Mouse (Mus musculus) layer of hippocampus, postnatal 14 days (tissue): ENCODE results near the gene Nudt12. TPM values are rescaled to one million over a fixed set of nuclear protein-coding genes. Genes with fewer than 3 reads are reported as not detected.

Experiments used
- DNase-seq, 2 experiments: peaks; one replicate each; pipeline ENCODE4 v3.0.0; 2021 to 2022; ENCODE audit warnings: low spot score in 2 of 2, mixed read lengths in 1 of 2
- long read RNA-seq, 2 experiments: library from polyadenylated mRNA; stranded (forward); transcript quantifications; one replicate each; pipeline ENCODE4 v2.0.0; 2021
- total RNA-seq, 2 experiments: library from RNA; stranded (reverse); gene quantifications; 2 replicates each; pipeline ENCODE4 v1.2.3; 2021

The Nudt12 gene
- 1 to 10 TPM; 9.0 to 9.5 TPM for total RNA-seq
- long read RNA-seq, experiment 1, full-length matches to known transcripts, result 2 of 3 reads
- long read RNA-seq, experiment 1, partial matches to known transcripts, result 0 of 3 reads
- long read RNA-seq, experiment 1, other reads (novel, unspliced or antisense), result 1 of 3 reads
- long read RNA-seq, experiment 2, full-length matches to known transcripts, result 3 of 5 reads
- long read RNA-seq, experiment 2, partial matches to known transcripts, result 0 of 5 reads
- long read RNA-seq, experiment 2, other reads (novel, unspliced or antisense), result 2 of 5 reads

DNA sequence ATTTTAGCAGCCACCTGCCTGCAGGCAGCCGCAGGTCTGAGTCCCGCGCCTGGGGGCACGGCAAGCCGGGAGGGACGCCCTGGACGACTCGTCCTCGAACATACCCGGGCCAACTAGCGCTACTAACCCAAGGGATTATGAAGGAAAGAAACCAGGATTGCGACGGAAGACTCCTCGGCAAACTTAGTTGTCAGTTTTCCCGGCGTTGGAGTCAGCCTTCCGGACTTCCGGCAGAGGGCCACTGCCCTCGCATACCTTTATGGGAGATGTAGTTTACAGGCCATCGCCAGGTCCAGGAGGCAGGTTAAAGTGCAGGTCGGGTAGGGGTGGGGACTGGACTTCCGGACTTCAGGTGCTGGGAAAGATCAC is at the start of gene Nudt12:
TSS of gene Nudt12 (minus strand) at position 282 of the 369 bp plus-strand sequence.
- DNase-seq, result peak; percentile 35 to 63

DNA sequence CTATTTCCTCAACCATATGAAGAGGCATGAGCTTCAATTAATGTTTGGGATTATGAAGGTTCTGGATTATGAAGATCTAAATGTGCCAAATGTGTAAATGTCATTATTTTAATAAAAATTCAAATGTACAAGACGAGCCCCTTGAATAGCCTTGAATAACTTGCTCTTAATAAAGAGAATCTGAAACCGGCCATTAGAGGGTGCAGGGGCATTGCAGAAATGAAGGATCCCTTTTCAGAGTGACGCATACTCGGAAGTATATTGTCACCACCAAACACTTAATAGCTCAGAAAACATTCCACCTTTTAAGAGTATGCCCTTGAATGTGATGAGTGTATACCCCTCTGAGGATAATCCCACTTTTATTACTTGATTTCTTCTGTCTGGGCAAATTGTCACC is 40.1 kb upstream of the Nudt12 start:
- peak in 1 of 2 experiments; percentile 16 for DNase-seq

DNA sequence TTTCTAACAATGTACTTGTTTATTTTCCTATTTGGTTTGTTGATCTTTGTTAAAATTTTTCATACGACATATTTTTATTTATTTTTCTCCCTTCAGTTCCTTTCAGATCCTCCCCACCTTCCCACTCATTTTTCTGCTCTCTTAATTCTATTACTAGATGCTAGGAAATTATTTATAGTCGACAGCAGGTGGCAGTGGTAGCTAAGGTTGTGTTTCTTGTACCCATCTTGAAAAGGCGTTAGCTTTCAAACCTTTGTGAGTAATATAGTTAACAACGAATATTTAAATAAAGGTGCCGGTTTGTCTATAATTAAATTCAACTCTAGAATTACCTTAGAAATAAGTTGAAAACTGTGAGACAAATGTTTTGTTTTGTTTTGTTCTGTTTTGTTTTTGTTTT is 26.6 kb upstream of the Nudt12 start:
- DNase-seq, result peak in 1 of 2 experiments; percentile 43

DNA sequence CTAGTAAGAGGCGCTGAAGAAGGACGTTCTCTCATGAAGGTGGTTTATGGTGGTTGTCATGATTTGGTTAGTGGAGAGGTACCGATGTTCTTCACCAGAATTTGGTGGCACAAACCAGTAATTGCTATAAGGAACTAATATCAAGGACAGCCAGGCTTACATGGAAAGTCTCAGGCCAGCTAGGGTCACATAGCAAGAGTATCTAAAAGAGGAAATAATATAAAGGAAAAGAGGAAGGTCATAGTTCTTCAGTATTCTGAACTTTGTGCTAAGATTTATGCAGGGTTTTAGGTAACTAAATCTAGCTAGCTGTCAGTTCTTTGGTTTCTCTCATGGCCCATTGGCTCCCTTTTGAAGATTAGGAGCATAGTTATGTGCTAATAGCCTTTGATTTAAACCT is 20.3 kb upstream of the Nudt12 start:
- DNase-seq, result no peak

DNA sequence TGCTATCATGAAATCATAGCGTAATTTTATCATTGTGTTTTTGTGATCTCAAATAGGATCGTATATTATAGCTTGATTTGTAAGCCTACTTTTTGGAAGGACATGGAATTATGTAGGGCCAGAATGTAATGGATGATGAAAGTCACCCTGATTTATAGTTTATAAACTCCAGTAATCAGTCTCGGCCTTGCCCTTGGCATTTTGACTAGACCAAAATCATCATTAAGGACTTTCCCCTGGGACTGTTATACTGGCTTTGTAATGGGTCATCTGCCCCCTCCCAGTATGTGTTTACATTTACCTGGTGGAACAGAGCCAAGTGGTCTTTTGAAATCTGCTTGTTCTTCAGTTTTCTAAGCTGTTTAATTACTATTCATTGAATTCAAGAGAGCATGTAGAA is 13.2 kb upstream of the Nudt12 start:
- DNase-seq, result no peak

DNA sequence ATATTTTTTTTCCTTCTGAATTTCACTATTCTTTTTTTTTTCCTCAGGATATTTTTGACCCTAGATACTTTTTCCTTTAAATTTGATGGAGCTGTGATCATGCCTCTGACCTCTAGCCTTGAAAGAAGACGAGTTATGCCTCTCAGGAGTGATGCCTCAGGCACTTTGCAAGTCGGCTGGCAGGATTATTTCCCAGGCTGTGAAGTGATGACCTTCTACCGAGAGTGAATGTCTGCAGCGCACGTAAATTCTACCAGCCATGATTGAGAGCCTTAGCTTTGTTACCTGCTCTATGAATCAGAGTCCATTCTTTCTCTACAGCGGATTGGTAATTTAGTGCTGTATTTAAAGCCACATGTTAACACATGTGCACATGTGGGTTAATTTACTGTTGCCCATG is 11.3 kb upstream of the Nudt12 start:
- DNase-seq, result no peak

DNA sequence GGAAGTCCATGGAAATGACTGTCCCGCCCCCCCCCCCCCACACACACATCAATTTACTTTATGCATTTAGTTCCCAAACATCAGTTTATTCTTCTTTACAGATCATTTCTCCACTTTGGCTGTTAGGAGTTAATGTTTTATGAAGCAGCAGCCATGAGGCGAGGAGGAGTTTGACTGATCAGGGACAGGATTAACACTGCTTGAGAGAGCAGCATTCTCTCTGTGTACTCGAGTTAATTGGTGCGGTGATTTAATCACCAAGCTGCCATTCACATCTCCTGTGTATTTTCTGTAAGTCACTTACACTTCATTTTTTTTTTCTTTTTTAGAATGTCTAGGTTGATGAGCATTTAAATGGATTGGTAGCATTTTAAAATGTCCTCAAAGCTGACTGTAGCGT is 10.8 kb upstream of the Nudt12 start:
- DNase-seq, result no peak

DNA sequence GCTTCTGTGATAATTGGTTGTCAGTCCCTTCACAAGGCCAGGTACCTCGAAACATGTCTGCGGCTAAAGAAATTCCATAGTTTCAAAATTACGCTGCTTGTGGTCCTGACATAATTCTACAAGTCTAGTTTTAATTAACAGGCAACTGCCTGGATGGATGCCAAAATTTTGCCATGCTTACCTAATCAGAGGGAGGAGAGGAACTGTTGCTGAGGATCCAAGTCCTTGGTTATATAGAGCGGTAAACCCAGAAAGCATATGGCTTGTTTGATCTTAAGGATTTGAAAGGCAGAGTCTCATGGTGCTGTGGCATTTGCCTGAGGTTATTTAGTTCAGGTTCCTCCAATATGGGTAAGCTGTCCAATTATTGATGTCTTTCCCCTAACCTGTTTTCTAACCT is 5.5 kb upstream of the Nudt12 start:
- DNase-seq, result no peak

DNA sequence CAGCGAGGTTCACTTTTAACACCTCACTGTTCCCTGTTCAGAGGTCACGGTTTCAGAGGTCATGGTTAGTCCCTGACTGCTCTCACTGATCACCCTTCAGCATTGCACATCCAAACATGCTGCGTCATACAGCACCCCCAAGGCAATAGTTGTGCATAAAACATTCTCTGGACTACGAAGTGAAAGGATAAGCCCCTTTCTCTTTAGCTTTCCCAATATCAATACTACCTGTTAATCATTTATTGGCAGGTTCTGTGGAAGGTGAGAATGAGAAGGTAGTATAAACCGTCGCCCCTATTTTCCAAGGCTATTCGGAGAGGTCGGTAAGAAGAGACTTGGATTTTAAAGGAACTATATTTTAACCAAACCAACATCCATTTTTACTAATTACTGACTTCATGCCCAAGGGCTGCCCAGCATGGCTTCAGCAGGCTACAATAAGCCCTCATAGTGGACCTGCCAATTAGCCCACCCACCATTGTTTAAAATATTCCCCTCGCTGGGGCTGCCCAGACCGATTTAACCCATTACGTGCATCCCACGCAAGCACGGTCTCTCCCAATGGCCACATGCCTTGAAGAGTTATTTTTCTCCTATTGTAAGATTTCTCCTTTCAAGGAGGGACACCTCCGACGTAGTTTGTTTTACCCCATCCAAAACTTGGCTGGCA is 616 bp downstream of the Nudt12 start:
- DNase-seq, result peak in 1 of 2 experiments; percentile 6

DNA sequence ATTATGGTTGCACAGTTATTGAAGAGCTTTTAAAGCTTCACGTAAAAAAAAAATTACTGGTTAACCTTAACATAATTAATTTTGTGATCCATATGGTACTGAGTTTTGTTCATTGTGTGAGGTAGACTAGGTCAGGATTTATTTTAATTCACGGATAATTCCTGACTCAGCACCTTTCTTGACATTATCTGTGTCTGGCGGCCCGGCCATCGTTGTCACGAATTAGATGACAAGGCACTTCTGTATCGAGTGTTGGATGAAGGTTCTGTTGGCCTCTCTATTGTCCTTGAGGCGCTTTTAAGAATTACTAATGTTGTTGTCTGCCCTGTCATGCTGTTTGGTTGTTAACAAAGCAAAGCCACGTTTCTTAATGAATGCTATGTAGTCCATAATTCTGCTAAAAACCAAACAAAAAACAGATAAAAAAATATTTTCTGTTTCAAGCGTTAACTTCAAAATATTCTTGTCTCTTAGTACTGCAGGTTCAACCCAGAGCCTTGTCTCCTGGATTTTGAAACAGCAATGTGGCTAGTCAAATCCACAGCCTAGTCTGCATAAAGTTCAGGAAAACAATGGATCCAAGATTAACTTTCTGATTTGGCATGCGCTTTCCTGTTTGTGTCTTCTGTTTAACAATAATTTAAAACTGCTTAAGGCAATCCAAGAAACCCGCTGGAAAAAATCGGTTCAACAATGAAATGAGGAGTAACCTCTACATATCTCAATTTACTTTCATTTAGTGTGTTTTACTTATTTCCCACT is 1.4 kb downstream of the Nudt12 start:
- no peak for DNase-seq

DNA sequence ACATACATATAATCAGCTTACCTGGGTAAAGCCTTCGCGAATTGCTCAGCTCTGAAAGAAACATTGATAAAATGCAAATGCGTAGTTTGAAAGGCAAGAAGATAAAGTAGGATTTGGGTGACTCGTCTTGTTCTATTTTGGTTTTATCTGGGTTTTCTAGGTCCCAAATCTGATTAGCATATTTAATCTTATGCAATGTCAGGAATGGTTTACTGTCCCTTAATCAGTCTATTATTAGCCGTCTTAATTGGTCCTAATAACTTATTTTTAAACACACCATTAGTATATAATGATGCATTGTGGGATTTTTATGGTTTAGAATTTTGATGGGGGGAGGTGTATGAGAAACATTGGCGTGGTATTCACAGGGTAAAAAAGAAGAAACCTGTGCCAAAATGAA is 21.9 kb downstream of the Nudt12 start, which contains the start of gene Pdzph1:
TSS of gene Pdzph1 (minus strand) at position 101 of the 400 bp plus-strand sequence.
- DNase-seq, result no peak

DNA sequence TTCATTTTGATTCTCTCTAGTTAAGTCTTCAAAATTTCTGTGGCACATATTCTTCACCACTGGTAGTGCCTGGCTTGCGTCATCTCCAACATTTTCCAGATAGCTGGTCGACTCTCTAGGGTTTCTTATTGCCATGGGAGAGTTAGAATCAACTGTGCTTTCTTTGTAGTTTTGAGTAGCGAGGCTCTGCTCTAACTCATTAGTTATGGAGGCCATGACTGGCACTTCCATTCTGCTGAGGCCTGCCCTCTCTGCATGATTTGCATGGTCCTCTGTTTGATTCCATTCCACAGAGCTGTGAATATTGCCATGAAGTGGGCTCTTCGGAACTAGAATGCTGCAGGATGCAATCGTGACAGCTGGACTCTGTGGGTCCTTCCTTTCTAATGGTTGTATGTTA is 39.9 kb downstream of the Nudt12 start:
- DNase-seq, result no peak

DNA sequence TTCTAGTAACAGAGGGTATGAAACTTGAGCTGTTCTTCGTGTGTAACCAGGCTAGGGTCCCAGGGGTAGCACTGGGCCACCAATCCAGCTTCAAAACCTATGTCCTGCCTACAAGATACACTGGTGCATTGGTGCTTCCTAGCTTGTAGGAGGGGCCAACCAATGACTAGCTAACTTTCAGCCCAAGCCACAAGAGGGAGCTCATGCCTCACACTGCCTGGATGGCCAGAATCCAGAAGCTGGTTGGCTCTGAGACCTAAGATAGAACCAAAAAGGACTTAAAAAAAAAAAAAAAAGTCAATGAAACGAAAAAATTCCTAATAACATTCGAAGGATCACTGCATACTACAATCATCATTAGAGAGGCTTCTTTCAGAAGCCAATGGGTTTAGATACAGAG is 53.3 kb downstream of the Nudt12 start:
- DNase-seq, result no peak

DNA sequence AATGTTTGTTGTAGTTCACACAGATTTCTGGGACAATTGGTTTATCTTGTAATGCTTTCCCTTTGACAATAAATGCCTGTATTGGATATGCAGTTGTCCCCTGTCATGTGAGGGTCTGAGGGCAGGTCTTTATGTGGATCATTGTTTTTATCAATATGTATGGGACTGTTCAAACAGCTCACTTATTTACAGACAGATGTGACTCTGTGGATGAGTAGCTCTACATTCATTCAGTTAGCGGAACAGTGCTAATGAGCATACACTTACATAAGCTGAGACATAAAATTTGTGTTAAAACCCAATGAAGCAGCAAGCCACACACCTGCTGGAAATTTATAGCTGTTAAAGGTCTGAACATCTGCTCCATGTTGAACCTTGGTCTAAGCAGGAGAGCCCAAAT is 56.1 kb downstream of the Nudt12 start:
- no peak for DNase-seq

Other genes with a start within 250 kb of the Nudt12 start
- gene Pdzph1, start 22.0 kb downstream of the Nudt12 start, total RNA-seq, result 1 to 10 TPM; 1.6 to 1.8 TPM